Mouse (Mus musculus): Measurements from ENCODE around the gene Hoxc13.

Gene Hoxc13

GRCm38 (mm10) chr15:102921053-102922011 is at the start of gene Hoxc13:
TSS of gene Hoxc13 (plus strand) at chr15:102921103.
- CTCF ChIA-PET: no interaction called here

DNA sequence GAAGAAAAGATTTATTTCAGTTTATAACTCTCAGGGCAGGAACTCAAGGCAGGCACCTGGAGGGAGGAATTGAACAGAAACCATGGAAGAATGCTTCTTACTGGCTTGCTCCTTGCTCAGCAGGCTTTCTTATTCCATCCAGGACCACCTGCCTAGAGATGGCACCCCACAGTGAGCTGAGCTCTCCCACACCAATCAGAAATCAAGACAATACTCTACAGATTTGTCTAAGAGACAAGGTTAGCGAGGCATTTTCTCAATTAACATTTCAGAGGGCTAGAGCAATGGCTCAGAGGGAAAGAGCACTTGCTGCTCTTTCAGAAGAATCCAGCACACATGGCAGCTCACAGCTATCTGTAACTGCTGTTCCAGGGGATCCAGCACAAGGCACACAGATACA is 35.1 kb upstream of the Hoxc13 start:
- CTCF ChIA-PET: no interaction called here

- CTCF ChIA-PET: no interaction called here
Measured at GRCm38 (mm10) chr15:102895115-102895514, 25.8 kb upstream of the Hoxc13 start.

GRCm38 (mm10) chr15:102904946-102905345 is 16.0 kb upstream of the Hoxc13 start:
- CTCF ChIA-PET: no interaction called here

- CTCF ChIA-PET: no interaction called here
Measured at GRCm38 (mm10) chr15:102909536-102909935, 11.4 kb upstream of the Hoxc13 start.

DNA sequence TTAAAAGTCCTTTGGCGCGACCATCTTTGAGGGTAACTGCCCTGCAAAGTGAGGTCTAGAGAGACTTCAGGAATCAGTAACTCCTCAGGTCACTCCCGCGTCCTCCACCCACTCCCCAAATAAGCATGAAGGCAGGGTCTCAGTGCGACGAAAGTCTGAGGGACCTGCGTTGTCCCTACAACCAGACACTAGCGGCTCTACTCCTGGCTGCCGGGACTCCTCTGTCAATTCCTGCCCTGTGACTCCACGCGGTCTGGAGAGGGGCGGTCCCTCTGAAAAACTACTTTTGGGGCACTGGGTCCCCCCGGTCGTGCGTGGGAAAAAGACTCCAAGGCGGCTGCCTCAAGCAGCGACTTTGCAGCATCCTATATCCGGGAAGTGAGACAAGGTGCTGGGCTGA is 10.9 kb upstream of the Hoxc13 start:
- CTCF ChIA-PET: interaction anchor here (0.6 kb wide), 1 partner anchor 224 kb away, joined by 4 read pairs; no protein-coding TSS in a partner anchor

DNA sequence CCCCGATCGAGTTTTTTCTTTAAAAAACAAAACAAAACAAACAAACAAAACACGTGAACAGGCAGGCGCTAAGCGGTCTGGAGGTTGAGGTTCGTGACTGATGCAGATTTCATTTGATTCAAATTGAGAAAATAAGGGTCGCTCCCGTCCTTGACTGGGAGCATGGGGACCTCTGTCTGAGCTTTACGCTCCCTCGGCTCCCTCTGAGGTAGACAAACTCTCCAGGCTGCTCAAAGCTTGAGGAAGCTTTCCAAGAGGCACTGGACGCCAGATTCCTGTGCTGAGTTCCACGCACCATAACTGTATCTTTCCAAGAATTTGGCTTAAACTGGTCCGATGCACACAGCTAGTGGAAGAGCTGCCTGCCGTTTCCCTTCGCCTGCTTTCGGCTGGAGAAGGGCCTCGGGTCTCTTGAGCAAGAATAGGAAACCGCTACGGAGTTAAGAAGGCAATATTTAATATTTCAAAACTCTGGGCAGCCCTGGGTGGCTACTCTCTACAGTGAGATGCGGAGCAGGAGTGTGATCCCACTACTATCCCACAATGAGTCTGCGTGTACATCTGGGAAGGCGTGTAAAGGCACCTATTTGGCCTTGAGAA is 10.3 kb upstream of the Hoxc13 start:
- CTCF ChIA-PET: interaction anchor here (0.6 kb wide), 1 partner anchor 223 kb away, joined by 4 read pairs; no protein-coding TSS in a partner anchor

GRCm38 (mm10) chr15:102913038-102913585 is 7.8 kb upstream of the Hoxc13 start:
- CTCF ChIA-PET: no interaction called here

DNA sequence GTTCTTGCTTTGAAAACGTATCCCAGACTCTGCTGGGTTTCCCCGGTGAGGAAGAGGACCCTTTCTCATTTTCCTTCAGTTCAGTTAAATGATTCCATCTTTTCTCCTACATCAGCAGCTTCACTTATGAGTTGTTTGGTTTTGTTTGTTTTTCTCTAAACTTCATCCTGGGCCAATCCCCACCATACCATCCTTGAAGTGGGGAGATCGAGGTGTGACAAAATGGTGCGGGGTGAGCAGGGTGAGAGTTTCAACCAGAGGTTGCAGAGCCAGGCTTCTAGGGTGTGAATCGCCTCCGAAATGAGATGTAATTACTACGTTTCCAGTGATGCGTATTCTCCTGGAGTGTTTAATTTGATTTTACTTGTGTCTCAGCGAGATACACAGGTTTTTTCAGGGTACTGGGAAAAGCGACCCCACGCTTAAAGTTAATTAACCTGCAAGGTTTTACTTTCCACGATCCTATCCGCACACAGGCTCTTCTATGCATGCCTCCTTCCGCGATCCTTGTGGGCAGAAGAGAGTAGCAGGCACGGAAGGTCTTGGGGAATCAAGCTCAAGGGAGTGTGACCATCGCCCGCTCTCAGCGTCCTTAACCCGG is 2.8 kb upstream of the Hoxc13 start:
- CTCF ChIA-PET: no interaction called here

DNA sequence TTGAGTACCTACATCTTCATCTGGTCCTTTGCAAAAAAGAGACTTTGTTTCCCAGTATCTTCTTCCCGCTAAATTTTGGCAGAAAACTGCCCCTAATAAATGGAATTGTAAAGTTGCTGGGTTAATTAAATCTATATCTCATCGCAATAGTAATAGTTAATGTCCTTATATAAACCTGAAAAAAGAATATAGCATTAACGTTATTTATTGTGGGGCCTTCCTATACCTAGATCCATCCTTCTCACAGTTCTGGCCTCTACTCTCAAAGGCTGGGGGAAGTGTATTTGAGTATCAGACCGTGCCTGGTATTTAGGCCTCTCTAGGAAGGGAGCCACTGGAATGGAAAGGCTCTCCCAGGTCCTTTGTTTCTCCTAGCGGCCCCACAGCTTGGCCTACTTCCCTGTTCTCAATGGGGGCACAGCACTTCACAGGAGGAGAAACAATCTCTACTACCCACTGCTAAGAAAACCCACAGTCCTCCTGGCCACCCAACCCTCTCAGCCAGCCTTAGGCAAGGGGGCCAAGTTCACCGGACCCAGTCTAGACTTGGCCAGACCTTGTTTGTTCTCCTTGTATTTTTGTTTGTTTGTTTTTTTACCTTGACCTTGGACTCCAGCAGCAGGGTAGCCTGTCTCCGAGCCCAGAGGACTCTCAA is 2.2 kb upstream of the Hoxc13 start:
- CTCF ChIA-PET: no interaction called here

GRCm38 (mm10) chr15:102919336-102920180 is 1.3 kb upstream of the Hoxc13 start:
- CTCF ChIA-PET: no interaction called here

DNA sequence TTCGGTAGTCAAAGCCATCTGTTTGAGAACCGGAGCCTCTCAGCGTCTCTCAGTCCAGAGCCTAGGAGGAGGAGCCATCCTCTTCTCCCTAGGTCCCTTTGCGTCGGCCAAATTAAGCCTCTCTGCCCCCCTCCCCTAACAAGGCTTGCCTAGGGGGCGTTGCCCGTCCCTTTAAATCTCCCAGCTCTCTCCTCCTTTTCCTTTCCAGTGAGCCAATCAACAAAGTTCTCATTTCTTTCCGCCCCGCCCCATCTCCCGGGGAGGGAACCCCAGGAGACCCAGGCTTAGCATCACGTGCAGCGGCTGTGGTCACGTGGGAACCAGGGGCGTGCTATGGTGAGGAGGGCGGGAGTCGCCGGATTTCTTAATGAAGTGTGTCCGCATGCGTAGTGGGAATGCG is 284 bp upstream of the Hoxc13 start:
- CTCF ChIA-PET: no interaction called here

DNA sequence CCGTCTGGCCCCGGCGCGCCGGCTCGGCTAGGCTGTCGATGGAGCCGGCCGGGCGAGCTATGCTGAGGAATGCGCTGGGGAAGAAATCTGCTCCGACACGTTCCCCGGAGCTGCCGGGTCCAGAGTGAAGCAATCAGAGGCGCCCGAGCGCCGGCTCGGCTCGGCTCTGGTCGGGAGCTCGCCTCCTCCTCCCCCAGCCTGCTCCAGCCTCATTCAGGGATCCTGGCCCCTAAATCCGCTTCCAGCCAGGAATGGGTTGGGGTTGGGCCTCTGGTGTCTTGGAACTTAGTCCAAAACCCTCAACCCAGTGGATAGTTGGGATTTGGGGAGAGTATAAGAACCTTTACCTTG is 1.1 kb downstream of the Hoxc13 start:
- CTCF ChIA-PET: no interaction called here

DNA sequence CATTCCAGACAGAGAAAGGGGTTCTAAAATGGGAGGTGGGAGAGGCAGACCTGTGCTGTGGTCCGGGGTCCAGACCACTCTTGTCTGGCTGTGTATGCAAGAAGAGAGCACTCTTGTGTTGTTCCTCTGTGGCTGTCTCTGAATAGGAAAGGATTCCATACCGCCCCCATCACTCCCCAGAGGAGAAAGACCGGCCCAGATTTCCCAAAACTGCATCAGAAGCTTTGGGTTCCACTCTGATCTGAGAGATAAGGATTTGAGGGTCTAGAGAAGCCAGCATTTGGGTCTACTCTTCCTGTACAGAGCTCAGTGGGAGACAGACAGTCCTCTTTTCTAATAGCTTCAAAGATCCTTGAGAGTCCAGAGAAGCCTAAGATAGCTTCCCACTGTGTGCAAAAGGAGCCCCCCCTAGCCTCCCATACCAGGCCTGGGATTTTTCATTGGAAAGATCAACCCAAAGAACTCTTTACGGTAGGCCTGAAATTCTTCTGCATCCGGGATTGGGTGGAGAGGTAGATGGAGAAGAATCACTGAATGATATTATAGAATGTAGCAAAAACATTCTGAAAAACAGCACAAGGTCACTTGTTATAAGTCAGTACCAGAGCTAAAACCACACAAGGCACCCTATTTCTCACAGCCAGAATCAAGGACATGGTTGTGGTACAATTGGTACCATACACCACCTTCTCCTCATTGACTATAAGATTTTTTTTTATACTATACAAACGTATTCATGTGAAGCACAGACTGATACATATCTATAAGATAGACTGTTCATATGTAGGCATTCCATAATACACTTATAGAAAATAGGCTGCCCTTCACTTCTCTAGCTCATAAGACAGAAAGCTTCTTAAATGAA is 2.0 kb downstream of the Hoxc13 start:
- CTCF ChIA-PET: no interaction called here

- CTCF ChIA-PET: interaction anchor here (0.6 kb wide), 1 partner anchor 23 kb away, joined by 3 read pairs; no protein-coding TSS in a partner anchor
Measured at GRCm38 (mm10) chr15:102927032-102927645, 6.2 kb downstream of the Hoxc13 start.

DNA sequence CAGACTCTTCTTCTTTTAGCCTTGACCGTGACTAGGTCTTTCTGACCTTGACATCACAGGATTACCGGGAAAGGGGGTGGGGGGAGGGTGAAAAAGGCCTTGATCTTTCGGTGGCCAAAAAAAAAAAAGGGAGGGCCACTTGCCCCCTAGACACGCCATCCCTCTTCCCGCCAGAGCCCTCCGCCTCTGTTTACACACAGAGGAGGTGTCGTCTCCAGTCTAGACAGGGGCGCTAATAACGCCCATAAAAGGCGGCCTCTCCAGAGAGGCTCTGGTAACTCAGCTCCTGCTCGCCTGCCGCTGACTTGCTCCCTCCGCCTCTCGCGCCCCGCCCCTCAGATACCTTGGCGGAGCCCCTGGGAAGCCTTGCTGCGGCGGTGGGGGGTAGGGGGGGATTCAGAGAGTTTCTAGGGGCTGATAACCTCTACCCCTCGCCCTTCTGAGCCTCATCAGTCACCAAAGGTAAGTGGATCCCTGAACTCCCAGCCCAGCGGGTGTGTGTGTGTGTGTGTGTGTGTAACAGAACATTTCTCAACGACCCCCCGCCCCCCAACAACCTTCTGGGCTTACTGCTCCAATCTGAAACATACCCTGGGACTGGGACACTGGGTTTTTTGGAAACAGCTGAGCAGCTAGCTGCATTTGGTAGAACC is 10.9 kb downstream of the Hoxc13 start:
- CTCF ChIA-PET: no interaction called here

GRCm38 (mm10) chr15:102934438-102934837 is 13.5 kb downstream of the Hoxc13 start:
- CTCF ChIA-PET: no interaction called here

- CTCF ChIA-PET: no interaction called here
Measured at GRCm38 (mm10) chr15:102934897-102935296, 14.0 kb downstream of the Hoxc13 start.
